Mouse (Mus musculus) forebrain, postnatal 0 days (tissue): ENCODE measurements around the gene Zfp324. TPM values are rescaled to one million over a fixed set of nuclear protein-coding genes. Genes with fewer than 3 reads are reported as not detected.
A peak's percentile ranks its signal among the peaks of the same experiment; 100 is the strongest.
"Not testable (repeated sequence)": the region's sequence is repeated elsewhere in the genome, so short reads cannot be mapped to it uniquely, and the experiment has no call there.

Source experiments
- ATAC-seq: fragments of 200-750 bp; cut with Nextera tagmentation; 2 replicates; pipeline ENCODE4 v1.8.0; 2017; ENCODE audit warnings: mild to moderate bottlenecking, moderate library complexity
- DNase-seq: peaks from one replicate; pipeline ENCODE4 v3.0.0-alpha.2; 2015
- H3K27ac ChIP-seq: fragments of 300-500 bp; sonication (generic); 2 replicates; pipeline ENCODE4 v1.5.1; 2014; ENCODE audit warnings: low read depth, mild to moderate bottlenecking, antibody characterized with exemption, low read length, moderate library complexity, mixed read lengths
- H3K27me3 ChIP-seq: fragments of 300-500 bp; sonication (generic); 2 replicates; pipeline ENCODE4 v1.6.1; 2014; ENCODE audit warnings: mild to moderate bottlenecking, low read length, mixed read lengths; ENCODE audit not compliant: insufficient read depth
- H3K36me3 ChIP-seq: fragments of 300-500 bp; sonication (generic); 2 replicates; pipeline ENCODE4 v1.6.1; 2014; ENCODE audit warnings: mild to moderate bottlenecking, moderate library complexity; ENCODE audit not compliant: insufficient read depth
- H3K4me1 ChIP-seq: fragments of 300-500 bp; sonication (generic); 2 replicates; pipeline ENCODE4 v1.6.1; 2014; ENCODE audit warnings: antibody characterized with exemption; ENCODE audit not compliant: insufficient read depth
- H3K4me2 ChIP-seq: fragments of 300-500 bp; sonication (generic); 2 replicates; pipeline ENCODE4 v1.6.1; 2014; ENCODE audit warnings: low read depth, mild to moderate bottlenecking, moderate library complexity
- H3K4me3 ChIP-seq: fragments of 300-500 bp; sonication (generic); 2 replicates; pipeline ENCODE4 v1.5.1; 2014; ENCODE audit warnings: low read depth, low read length, mixed read lengths
- H3K9ac ChIP-seq: fragments of 300-500 bp; sonication (generic); 2 replicates; pipeline ENCODE4 v1.6.1; 2014; ENCODE audit warnings: mild to moderate bottlenecking
- H3K9me3 ChIP-seq: fragments of 300-500 bp; sonication (generic); 2 replicates; pipeline ENCODE4 v1.6.1; 2016; ENCODE audit warnings: low read length
- CTCF ChIP-seq: sonication (generic); IDR thresholded peaks from 2 replicates; pipeline ENCODE4 v1.5.1; 2016; ENCODE audit warnings: antibody characterized with exemption, control low read depth, low read depth
- WGBS: fragments of 180-500 bp; shearing (Covaris S2); extraction: QIAGEN DNeasy Blood & Tissue Kit; methylation state at CpG from one replicate; pipeline ENCODE4 v1.1.7; 2014; 5-methylcytosine and 5-hydroxymethylcytosine counted together
- polyA plus RNA-seq: library from polyadenylated mRNA; unstranded; fragments of >200 nt; fragmentation: Nextera tagmentation; extraction: Ambion mirVana; gene quantifications from 2 replicates; pipeline ENCODE4 v1.2.1, GENCODE M21; 2015
- total RNA-seq: library from RNA; depleted of rRNA; stranded (reverse); fragments of >200 nt; gene quantifications from 2 replicates; pipeline ENCODE4 v1.2.3, GENCODE M21; 2014; rRNA removed

Gene Zfp324
- total RNA-seq (32.9 and 47.7 TPM in 2 replicates), polyA plus RNA-seq (6.8 and 8.8 TPM in 2 replicates)

- Histone ChIP-seq H3K9ac (peak within 1 kb of the TSS; percentile 93), H3K4me3 (peak within 1 kb of the TSS; percentile 92), H3K36me3 (peaks cover 18% of the 10 kb centered on the region), H3K9me3 (no peaks in the 10 kb centered on the region), H3K4me1 (peaks cover 10% of the 10 kb centered on the region), H3K4me2 (peak within 1 kb of the TSS; percentile 95), H3K27ac (peak within 1 kb of the TSS; percentile 86), H3K27me3 (no peaks in the 10 kb centered on the region)
- DNase-seq (peak; percentile 93), ATAC-seq (peak; percentile 93)
- TF ChIP-seq CTCF = no peak
- WGBS = under 1% methylated on average over 23 of the region's 23 CpGs
These were observed at the start of gene Zfp324 for GRCm38 (mm10) chr7:12965678-12966091. Gene Zfp324 (plus strand): TSS chr7:12965838.

- not testable (repeated sequence) for H3K4me3 ChIP-seq, H3K4me1 ChIP-seq, ATAC-seq, H3K4me2 ChIP-seq, H3K27me3 ChIP-seq, H3K9me3 ChIP-seq, DNase-seq, H3K27ac ChIP-seq, H3K9ac ChIP-seq
- H3K36me3 ChIP-seq = peaks cover 19% of the 10 kb centered on the region
- 89% methylated on average over 7 of the region's 8 CpGs for WGBS
These were observed 45.1 kb upstream of the Zfp324 start for GRCm38 (mm10) chr7:12920495-12920894.

GRCm38 (mm10) chr7:12921318-12921704, 44.3 kb upstream of the Zfp324 start:
- peaks cover 27% of the 10 kb centered on the region for H3K36me3 ChIP-seq
- H3K27ac ChIP-seq = peak overlapping the region; percentile 96
- peak overlapping the region; percentile 73 for H3K9ac ChIP-seq
- H3K4me3 ChIP-seq = peak overlapping the region; percentile 79
- TF ChIP-seq CTCF = no peak
- under 1% methylated on average over 3 of the region's 3 CpGs for WGBS
- no peaks in the 10 kb centered on the region for H3K27me3 ChIP-seq
- peak overlapping the region; percentile 69 for H3K4me2 ChIP-seq
- peaks cover 7% of the 10 kb centered on the region; the same call in 1 of the 2 replicates for H3K4me1 ChIP-seq
- H3K9me3 ChIP-seq = no peaks in the 10 kb centered on the region
- DNase-seq (no peak), ATAC-seq (peak; percentile 12; the same call in 1 of the 2 replicates)

- WGBS = under 1% methylated on average over 55 of the region's 55 CpGs
- H3K4me2 ChIP-seq = peak within 1 kb of the TSS; percentile 69
- H3K36me3 ChIP-seq = peaks cover 32% of the 10 kb centered on the region
- peak within 1 kb of the TSS; percentile 79 for H3K4me3 ChIP-seq
- peak; percentile 98 for ATAC-seq
- peak; percentile 87 for TF ChIP-seq CTCF
- no peaks in the 10 kb centered on the region for H3K9me3 ChIP-seq
- peak within 1 kb of the TSS; percentile 96 for H3K27ac ChIP-seq
- peak within 1 kb of the TSS; percentile 82 for H3K9ac ChIP-seq
- peaks cover 7% of the 10 kb centered on the region; the same call in 1 of the 2 replicates for H3K4me1 ChIP-seq
- peak; percentile 100 for DNase-seq
- no peaks in the 10 kb centered on the region for H3K27me3 ChIP-seq
These were observed 43.8 kb upstream of the Zfp324 start, which contains the start of gene Rps5 for GRCm38 (mm10) chr7:12921705-12922465. Gene Rps5 (plus strand): TSS chr7:12922290.

GRCm38 (mm10) chr7:12922729-12923128, 42.9 kb upstream of the Zfp324 start:
- DNase-seq (no peak), ATAC-seq (no peak)
- peak overlapping the region; percentile 79 for H3K4me3 ChIP-seq
- peaks cover 38% of the 10 kb centered on the region for H3K36me3 ChIP-seq
- 5% methylated on average over 8 of the region's 8 CpGs for WGBS
- no peaks in the 10 kb centered on the region for H3K9me3 ChIP-seq
- H3K4me1 ChIP-seq = peaks cover 7% of the 10 kb centered on the region; the same call in 1 of the 2 replicates
- no peaks in the 10 kb centered on the region for H3K27me3 ChIP-seq
- no peak overlapping the region for H3K27ac ChIP-seq
- H3K4me2 ChIP-seq = peak overlapping the region; percentile 69
- H3K9ac ChIP-seq = peak overlapping the region; percentile 82
- no peak for TF ChIP-seq CTCF

GRCm38 (mm10) chr7:12926316-12926715, 39.3 kb upstream of the Zfp324 start:
- no peak for TF ChIP-seq CTCF
- WGBS = 81% methylated on average over 7 of the region's 7 CpGs
- Histone ChIP-seq H3K36me3 (peaks cover 42% of the 10 kb centered on the region), H3K27ac (no peak overlapping the region), H3K4me2 (no peak overlapping the region), H3K4me3 (no peak overlapping the region), H3K27me3 (no peaks in the 10 kb centered on the region), H3K9ac (no peak overlapping the region), H3K9me3 (no peaks in the 10 kb centered on the region), H3K4me1 (peaks cover 7% of the 10 kb centered on the region; the same call in 1 of the 2 replicates)
- no peak for DNase-seq
- ATAC-seq = no peak

- H3K9me3 ChIP-seq = no peaks in the 10 kb centered on the region
- DNase-seq (peak; percentile 9), ATAC-seq (0 out of 2 replicates have a peak, but pooled peaks have one; percentile 1)
- H3K4me1 ChIP-seq = peaks cover 7% of the 10 kb centered on the region; the same call in 1 of the 2 replicates
- H3K36me3 ChIP-seq = peaks cover 42% of the 10 kb centered on the region
- peak within 1 kb of the TSS; percentile 14; the same call in 1 of the 2 replicates for H3K4me3 ChIP-seq
- TF ChIP-seq CTCF = no peak
- peak within 1 kb of the TSS; percentile 43 for H3K4me2 ChIP-seq
- H3K9ac ChIP-seq = no peak within 1 kb of the TSS
- 36% methylated on average over 8 of the region's 8 CpGs for WGBS
- no peaks in the 10 kb centered on the region for H3K27me3 ChIP-seq
- H3K27ac ChIP-seq = no peak within 1 kb of the TSS
These were observed 38.4 kb upstream of the Zfp324 start, which contains the start of gene Rnf225 for GRCm38 (mm10) chr7:12927191-12927680. Gene Rnf225 (plus strand): TSS chr7:12927416.
